Mouse (Mus musculus) thymus, postnatal 0 days (tissue): ENCODE results near the gene Ankle1. TPM values are rescaled to one million over a fixed set of nuclear protein-coding genes. Genes with fewer than 3 reads are reported as not detected.
A peak's percentile ranks its signal among the peaks of the same experiment; 100 is the strongest.

Experiments
- DNase-seq: peaks from one replicate; pipeline ENCODE4 v3.0.0-alpha.2; 2015; ENCODE audit warnings: low spot score
- polyA plus RNA-seq: library from polyadenylated mRNA; unstranded; fragments of >200 nt; fragmentation: Nextera tagmentation; extraction: Ambion mirVana; gene quantifications from 2 replicates; pipeline ENCODE4 v1.2.1, GENCODE M21; 2015

Ankle1 gene
- polyA plus RNA-seq, 1 experiment from 2014 or later, result 25.1 TPM

DNA sequence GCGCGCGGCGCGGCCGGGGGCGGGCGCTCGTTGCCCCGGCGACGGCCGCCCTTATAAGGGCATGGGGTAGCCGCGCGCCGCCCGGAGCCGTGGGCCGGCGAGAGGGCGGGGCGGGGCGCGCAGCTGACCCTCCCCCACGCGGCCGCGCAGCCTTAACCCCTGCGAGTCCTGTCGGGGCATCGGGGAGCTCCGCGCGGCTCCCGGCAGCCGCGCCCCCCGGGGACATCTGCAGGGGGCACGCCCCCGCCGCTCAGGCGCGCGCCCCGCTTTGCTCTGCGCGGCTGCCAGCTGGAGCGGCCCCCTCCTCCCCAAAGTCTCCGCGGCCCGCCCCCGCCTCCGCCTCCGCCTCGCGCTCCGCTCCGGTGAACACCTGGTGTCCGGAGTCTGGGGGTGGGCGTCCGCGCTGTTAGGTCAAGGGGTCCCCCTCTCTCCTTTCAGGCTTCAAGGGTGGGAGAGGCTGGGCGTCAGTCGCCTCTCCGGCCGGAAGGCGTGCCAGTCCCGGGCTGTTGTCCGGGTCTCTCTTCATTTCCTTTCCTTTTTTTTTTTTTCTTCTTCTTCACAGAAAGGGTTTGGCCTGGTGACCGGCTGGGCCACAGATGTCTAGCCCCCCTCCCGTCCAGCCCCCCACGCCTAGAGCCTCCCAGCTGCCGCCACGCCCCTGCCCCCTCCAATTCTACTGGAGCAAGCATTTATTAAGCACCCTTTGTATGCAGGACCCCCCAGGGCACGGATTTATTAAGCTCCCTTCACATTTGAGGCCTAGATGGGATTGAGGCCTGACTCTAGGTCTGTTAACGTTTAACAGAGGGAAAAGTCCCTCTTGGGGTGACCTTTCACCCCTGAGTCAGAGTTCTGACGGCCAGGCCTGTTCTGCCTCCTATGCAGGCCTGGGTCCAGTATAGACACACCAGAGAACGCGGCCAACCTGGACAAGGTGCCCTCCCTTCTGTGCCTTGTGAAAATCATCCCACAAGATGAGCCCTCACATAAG, 23.5 kb upstream of the Ankle1 start:
- DNase-seq, result peak; percentile 73

DNA sequence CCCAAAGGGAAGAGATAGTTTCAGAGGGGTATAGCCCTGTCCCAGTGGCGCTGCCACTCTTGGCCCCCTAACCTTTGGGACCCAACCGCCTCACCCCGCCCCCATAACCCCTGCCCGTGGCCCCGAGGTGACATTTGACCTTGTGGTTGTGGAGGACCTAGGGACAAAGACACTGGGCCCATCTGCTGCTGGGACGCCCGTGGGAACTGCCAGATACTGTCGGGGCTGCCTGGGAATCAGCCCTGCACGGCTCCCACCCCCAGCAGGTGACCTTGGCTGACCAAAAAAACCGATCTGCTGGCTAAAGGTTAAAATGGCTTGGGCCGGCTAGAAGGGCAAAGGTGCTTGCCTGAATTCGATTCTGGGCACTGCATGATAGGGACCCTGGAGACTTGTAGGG, 22.4 kb upstream of the Ankle1 start:
- DNase-seq, result no peak

DNA sequence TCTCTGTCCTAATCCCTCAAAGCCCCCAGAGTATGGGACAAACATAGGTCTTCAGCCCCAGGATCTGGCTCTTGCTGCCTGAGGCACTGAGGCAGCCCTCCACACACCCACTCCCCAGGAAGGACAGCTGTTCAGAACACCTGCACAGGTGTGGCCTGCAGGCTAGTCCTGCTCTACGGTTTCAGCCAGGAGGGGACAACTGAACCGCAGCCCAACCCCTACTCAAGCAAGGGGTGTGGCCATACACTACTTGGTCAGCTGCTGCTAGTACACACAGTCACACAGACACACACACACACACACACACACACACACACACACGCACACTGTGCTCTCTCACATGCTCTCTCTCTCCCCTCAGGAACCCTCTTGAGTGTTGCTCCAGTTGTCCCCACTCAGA, 21.9 kb upstream of the Ankle1 start:
- no peak for DNase-seq

DNA sequence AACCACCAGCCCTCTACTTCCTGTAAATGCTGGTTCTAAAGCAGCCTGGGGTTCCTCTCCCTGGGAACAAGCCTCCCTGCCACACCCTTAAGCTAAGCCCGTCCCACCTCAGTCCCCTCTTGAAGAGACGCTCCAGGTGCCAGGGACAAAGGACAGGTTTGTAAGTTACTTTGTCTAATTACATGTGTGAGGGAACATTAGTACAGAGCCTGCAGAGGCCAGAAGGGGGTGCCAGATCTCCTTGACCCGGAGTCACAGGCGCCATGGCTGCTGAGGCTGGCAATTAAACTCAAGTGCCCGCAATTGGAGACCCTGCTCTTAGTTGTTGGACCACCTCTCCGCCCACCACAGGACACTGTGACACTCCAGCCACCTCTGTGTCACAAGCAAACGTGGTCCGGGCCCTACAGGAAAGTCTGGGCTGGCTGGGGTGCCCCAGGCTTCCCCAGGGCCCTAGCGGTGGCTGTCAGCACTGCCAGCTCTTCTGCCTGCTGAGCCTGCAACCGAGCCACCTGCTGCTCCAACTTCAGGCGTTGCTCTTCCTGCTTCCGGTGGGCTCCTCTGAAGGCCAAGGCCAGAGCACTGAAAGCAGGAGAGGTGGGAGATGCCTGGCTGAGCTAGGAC, 20.5 kb upstream of the Ankle1 start:
- no peak for DNase-seq

DNA sequence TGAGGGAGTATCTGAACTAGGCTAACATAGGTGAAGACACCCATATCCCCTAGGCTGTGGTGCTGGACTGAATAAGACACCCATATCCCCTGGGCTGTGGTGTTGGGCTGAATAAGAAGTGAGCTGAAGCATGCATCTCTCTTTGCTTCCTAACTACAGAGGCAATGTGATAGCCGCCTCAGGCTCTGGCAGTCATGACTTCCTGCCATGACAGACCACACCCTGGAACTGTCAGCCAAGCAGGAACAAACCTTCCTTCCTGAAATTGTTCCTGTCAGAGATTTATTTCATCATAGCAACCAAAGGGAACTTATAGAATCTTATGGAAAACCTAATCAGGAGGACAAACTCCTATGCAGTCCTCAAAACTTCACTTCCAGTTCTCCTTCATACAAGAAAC, 17.5 kb upstream of the Ankle1 start:
- DNase-seq, result no peak

DNA sequence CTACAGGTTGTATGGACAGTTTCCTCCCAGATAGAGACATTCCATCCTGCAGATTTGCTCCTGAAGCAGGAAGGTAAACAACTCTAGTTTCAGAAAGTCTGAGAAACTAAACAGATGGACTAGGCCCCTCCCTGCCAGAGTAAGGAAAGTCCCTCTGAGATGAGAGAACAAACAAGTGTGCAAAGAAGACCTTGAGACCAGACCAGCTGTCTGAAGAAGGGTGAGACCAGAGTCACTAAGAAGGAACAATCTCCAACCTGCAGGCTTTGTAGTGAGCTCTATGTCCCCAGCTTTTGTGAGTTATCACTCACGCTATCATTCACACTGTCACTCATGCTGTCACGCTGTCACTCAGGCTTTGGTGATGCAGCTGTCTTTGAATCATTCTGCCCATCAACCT, 14.1 kb upstream of the Ankle1 start:
- no peak for DNase-seq

DNA sequence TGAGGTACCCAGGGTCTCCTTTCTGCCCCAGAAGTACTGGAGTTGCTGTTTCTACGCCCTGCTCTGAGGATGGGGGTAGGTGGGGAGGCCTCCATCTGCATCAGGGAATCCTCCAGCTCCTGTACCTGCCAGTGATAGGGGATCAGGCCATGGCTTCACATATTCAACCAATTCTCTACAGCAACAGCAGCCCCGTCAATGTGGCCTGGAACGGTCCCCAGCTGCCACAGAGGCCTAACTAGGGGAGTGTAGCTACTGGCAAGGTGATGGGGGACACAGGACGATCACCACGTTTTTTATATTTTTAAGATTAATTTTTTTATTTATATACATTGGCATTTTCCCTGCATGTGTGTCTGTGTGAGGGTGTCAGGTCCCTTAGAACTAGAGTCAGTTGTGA, 13.4 kb upstream of the Ankle1 start:
- DNase-seq, result no peak

DNA sequence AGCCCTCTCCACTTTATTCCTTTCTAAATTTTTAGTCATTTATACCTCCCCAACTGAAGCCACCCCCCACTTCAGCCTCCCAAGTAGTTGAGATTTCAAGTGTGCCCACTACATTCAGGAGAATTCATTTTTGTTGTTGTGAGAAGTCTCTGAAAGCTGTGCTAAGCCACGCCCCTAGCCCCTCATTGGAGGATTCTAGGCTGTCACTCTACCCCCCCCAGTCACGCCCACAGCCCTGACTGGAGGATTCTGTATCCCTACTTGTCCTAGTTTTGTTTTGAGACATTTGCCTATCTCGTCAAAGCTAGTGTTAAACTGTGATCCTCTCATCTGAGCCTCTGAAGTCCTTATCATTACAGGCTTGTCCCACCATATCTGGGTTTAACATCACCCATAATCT, 12.9 kb upstream of the Ankle1 start:
- DNase-seq, result no peak

DNA sequence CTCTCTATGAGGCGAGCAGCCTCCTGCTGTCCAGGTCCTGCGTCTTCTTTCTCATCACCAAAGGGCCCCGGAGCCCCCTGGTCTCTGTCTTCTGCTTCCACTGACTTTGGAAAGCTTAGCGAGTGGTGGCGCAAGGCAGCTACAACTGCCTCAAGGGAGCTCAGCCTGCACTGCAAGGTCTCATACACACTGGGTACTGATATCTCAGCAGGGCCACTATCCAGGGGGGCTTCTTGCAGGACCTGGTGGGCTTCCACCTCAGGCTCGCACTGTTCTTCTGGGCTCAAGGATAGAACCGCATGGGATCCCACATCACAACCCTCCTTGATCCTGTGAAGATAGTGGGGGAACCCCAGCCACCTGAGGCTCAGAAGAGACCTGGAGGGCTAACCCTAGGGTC, 11.3 kb upstream of the Ankle1 start:
- DNase-seq, result no peak

DNA sequence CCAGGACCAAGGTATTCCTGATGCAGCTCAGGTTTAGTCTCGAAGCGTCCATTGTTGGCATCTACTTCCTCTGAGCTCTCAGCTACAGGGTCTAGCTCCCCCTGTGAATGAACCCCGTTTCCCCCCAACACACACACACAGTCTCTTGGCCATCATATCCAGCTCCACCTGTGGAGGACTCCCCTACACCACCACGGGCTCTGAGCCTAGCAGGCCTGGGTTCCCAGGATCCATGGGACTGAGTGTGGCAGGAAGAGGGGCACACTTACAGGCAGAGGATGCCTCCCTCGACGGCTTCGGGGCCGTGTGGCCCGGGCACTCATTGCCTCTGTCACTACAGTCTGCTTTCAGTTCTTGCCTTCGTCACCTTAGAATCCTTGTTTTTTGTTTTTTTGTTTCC, 10.7 kb upstream of the Ankle1 start:
- DNase-seq, result no peak

DNA sequence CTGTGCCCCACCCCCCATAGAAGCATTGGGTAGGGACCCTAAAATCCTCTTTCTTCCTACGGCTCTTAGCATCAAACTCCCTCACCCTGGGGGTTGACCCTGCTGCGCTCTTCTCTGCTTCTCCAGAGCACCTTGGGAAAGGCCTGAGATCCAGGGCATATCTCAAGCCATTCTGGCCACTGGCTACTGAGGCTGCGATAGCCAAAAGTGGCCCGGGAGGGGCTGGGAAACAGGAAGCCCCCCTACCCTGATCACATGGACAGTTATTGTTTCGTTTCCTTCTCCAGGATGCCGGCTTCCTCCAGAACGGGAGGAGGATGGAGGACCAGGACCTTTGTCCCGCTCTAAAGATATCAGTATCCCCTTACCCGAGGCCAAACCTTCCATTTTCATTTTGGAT, 10.2 kb upstream of the Ankle1 start, which contains the start of gene Ushbp1:
Gene Ushbp1, minus strand, starts transcription at position 174 of the 400 bp plus-strand sequence.
- no peak for DNase-seq

DNA sequence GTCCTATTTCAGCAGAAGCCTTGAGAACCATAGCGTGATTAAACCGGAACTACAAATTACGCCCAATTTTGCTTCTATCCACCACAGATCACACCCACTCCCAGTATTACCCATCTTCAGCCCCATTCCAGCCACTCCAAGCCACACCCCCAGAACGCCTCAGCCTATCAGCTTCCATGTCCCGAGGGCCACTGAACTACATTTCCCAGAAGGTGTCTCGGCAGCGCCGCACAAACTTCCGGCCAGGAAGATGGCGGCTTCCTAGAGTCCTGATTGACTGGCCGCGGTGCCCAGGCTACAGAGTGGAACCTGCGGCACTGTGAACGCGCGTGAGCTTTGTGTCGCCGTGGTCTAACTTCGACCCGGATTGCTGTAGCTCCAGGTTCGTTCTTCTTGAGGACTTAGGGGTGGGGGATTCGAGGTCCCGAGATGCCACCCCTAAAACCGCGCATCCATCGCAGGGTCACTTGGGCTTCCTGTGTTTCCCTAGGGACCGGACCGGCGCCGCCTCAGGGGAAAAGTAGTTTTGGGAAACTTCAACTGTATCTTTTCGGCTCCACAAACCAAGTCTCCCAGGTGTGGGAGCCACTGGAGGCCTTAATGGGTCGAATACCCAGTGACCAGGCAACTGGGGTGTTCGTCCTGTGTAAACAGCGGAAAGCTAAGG, 9.0 kb upstream of the Ankle1 start, which contains the start of gene Babam1:
Gene Babam1, plus strand, starts transcription at position 223 of the 667 bp plus-strand sequence.
- DNase-seq, result peak; percentile 92

DNA sequence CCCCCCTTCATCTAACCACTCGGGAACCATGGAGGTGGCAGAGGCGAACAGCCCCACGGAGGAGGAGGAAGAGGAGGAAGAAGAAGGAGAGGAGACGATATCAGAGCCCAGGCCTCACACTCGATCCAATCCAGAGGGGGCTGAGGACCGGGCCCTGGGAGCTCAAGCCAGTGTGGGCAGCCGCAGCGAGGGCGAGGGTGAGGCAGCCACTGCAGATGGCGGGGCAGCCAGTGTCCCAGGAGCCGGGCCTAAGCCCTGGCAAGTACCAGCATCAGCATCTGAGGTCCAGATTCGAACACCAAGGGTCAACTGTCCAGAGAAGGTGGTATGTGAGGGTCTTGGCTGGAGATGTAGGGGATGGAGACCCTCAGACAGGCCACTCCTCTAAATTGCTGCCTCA, 8.1 kb upstream of the Ankle1 start:
- DNase-seq, result no peak

DNA sequence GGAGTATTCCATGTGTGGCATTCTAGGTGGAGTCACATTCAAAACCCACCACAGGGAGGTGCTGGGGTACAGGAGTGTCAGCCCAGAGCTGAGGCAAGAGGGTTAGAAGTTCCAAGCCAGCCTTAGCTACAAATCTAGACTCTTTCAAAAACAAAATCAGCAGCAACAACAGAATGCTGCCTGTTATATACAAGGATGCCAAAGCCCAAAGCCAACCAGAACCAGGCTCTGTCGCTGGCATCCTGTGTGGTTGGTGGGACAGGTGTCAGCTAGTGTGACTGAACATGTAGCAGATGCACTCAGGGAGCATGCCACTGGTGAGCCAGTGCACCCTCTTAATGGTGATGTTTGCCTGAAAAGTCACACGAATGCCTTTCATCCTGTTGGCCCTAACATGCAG, 5.0 kb upstream of the Ankle1 start:
- DNase-seq, result no peak

DNA sequence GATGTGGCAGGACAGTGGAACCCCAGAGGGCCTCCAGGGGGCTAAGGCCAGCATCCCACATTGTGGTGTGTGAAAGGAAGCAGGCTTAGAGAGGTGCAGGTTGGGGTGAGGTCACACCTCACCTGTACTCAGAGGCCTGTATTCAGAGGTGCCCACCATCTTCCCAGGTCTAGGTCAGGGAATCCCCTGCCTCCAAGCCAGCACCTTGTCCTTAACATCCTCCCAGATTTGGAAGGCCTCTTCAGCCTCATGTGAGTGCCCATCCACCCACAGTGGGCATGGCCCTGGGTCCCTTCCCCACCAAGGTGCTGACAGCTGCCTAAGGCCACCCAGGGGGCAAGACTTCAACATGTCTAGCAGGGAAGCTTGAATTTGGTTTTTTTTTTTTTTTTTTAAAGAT, 4.4 kb upstream of the Ankle1 start:
- no peak for DNase-seq

DNA sequence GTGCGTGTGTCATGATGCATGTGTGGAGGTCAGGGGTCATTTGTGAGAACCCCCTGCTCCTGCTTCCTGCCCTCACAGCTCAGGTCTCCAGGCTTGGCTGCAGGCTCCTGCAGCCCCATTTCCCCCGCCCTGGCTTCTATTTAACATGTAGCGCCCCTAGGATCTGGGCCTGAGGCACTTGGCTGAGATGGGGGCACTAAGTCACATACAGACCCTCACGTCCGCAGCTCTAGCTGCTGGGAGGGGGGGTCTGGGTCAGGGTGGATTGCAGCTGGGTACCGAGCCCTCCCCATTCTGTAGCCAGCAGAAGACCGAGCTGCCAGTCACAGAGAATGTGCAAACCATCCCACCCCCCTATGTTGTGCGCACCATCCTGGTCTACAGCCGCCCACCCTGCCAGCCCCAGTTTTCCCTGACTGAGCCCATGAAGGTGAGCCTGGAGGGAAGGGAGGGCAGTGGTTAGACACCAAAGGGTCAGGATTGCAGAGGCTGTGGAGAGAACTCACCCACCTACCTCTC, 3.3 kb upstream of the Ankle1 start:
- no peak for DNase-seq

DNA sequence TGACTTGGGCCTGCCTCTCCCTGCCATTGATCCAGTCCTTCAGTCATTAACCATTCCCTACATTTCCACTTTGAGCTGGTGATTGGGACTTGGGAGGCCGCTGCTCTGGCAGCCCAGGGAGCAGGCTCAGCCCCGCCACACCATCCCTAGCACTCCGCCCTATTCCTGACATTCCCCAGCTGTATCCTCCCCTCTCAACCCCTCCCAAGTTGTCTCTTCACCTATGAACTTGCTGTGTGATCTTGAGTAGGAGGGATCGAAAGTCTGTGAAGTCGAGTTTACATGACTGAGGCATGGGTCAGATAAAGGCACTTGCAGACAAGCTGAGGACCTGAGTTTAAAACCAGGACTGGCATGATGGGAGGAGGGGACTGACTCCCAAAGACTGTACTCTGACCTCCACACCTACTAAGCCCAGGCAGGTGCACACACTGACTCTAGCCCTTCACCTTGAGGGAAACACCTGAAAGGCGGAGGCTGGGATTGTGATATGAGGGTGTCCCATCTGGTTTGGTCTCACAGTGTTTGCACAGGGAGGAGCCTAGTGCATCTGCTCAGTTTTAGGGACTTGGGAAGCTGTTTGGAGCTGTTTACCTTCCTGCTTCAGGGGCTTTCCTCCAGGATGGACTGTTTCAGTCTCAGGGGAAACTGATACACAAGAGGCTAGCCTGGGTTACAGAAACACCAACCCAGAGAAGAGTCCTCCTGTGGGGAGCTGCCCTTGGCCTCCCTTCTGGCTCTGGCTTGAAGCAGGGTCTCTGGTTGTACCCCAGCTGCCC, 2.5 kb upstream of the Ankle1 start:
- no peak for DNase-seq

DNA sequence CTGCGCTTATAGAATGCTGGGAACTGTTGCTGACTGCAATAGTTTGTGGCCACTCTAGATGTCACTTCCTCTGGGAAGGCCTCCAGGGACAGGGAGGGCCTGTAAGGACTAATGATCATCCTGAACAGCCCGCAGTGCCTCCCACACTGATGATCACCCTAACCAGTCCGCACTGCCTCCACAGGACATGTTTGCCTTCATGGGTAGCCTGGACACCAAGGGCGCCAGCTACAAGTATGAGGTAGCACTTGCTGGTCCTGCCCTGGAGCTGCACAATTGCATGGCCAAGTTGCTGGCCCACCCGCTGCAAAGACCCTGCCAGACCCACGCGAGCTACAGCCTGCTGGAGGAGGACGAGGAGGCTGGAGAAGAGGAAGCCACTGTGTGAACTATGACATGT, 1.8 kb upstream of the Ankle1 start:
- no peak for DNase-seq

DNA sequence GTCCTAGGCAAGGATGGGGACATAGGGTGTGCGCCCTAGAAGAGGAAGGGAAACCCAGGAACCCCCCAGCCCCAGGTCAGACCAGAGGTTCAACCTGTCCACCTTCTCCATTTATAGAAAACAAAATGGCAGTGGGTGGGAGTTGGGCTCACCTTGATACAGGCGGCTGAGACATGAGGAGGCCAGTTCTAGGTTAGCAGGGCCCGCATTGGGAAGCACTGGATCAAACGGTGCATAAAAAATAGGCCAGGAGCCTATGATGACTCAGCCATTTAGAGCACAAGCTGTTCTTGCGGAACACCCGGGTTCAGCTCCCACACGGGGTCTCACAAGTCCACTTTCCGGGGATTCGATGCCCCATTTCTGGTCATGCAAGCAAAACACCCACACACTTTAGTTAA, 859 bp upstream of the Ankle1 start:
- no peak for DNase-seq

DNA sequence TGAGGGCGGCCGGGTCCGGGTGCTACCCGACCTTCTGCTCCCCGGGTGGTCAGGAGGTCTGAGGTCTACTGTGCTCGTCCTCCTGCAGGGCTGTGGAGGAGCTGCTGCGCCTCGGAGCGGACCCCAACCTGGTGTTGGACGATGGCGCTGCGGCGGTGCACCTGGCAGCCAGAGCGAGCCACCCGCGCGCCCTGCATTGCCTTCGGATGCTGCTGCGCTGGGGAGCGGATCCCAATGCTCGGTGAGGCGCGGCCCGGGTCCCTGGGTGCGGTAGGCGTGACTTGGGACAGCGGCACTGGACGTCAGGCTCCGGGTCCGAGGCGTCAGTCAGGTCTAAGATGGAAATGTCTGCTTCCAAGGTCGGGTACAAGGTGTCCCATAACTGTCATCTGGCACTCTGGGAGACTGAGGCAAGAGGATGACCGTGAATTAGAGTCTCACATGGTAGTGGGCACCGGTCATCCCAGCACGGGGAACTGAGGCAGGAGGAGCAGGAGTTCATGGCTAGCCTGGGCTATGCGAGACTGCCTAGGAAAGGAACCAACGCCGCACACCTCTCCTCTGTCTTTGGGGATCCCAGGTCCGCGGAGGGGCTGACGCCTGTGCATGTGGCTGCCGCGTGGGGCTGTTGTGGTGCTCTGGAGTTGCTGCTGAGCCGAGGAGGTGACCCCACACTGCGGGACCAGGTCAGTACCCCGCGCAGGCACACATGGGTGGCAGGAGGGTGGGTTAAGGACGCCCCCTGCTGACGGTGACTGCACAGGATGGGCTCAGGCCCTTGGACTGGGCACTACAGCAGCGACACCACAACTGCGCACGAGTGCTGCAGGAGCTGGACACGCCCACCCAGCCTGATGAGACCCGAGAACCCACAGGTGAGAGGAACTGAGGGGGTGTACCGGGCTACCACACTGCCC, 547 bp downstream of the Ankle1 start:
- DNase-seq, result peak; percentile 41
